Mouse (Mus musculus): ENCODE results near the gene Tnfsf15. TPM values are rescaled to one million over a fixed set of nuclear protein-coding genes. Genes with fewer than 3 reads are reported as not detected.

Gene Tnfsf15
- total and polyA plus RNA-seq, 2 experiments from 2014 or later = 0.04 to 0.26 TPM

- no peak overlapping the region for H3K4me3 ChIP-seq (ENCODE audit: low read length)
- H3K4me2 ChIP-seq (ENCODE audit: low read depth, low read length) = no peak overlapping the region
- H3K4me1 ChIP-seq (ENCODE audit: insufficient read depth, low read length) = no peaks in the 10 kb centered on the region
- H3K27me3 ChIP-seq (ENCODE audit: insufficient read depth, low read length) = no peaks in the 10 kb centered on the region
- no peaks in the 10 kb centered on the region for H3K36me3 ChIP-seq (ENCODE audit: insufficient read depth, low read length)
- H3K9me3 ChIP-seq (ENCODE audit: low read length) = no peaks in the 10 kb centered on the region
- TF ChIP-seq CTCF (IDR thresholded peaks at IDR 0.05; ENCODE audit: low read depth) = no peak
- DNase-seq (ENCODE audit: low spot score) (no peak), ATAC-seq (no peak)
- no peak overlapping the region for H3K27ac ChIP-seq
- WGBS = 46% methylated on average over 1 of the region's 1 CpGs
- H3K9ac ChIP-seq (replicated peaks; ENCODE audit: low read length) = no peak overlapping the region
Measured at GRCm38 (mm10) chr4:63743660-63744059, 1.3 kb downstream of the Tnfsf15 start.

GRCm38 (mm10) chr4:63742763-63743371 is 2.0 kb downstream of the Tnfsf15 start:
- no peaks in the 10 kb centered on the region for H3K4me1 ChIP-seq (ENCODE audit: insufficient read depth, low read length)
- H3K27me3 ChIP-seq (ENCODE audit: insufficient read depth, low read length) = no peaks in the 10 kb centered on the region
- 87% methylated on average over 5 of the region's 5 CpGs for WGBS
- H3K36me3 ChIP-seq (ENCODE audit: insufficient read depth, low read length) = no peaks in the 10 kb centered on the region
- ATAC-seq (no peak), DNase-seq (ENCODE audit: low spot score) (no peak)
- no peaks in the 10 kb centered on the region for H3K9me3 ChIP-seq (ENCODE audit: low read length)
- H3K4me2 ChIP-seq (ENCODE audit: low read depth, low read length) = no peak overlapping the region
- no peak overlapping the region for H3K4me3 ChIP-seq (ENCODE audit: low read length)
- H3K27ac ChIP-seq = no peak overlapping the region
- no peak for TF ChIP-seq CTCF (IDR thresholded peaks at IDR 0.05; ENCODE audit: low read depth)
- H3K9ac ChIP-seq (replicated peaks; ENCODE audit: low read length) = no peak overlapping the region

- H3K4me2 ChIP-seq (ENCODE audit: low read depth, low read length) = no peak overlapping the region
- TF ChIP-seq CTCF (IDR thresholded peaks at IDR 0.05; ENCODE audit: low read depth) = no peak
- H3K9ac ChIP-seq (replicated peaks; ENCODE audit: low read length) = no peak overlapping the region
- no peaks in the 10 kb centered on the region for H3K27me3 ChIP-seq (ENCODE audit: insufficient read depth, low read length)
- no peaks in the 10 kb centered on the region for H3K4me1 ChIP-seq (ENCODE audit: insufficient read depth, low read length)
- H3K27ac ChIP-seq = no peak overlapping the region
- H3K9me3 ChIP-seq (ENCODE audit: low read length) = no peaks in the 10 kb centered on the region
- ATAC-seq (no peak), DNase-seq (ENCODE audit: low spot score) (peak; percentile 11)
- H3K36me3 ChIP-seq (ENCODE audit: insufficient read depth, low read length) = no peaks in the 10 kb centered on the region
- H3K4me3 ChIP-seq (ENCODE audit: low read length) = no peak overlapping the region
- 60% methylated on average over 7 of the region's 7 CpGs for WGBS
Measured at GRCm38 (mm10) chr4:63742101-63742500, 2.8 kb downstream of the Tnfsf15 start.

- H3K9ac ChIP-seq (replicated peaks; ENCODE audit: low read length) = no peak overlapping the region
- ATAC-seq (no peak), DNase-seq (ENCODE audit: low spot score) (no peak)
- no peak overlapping the region for H3K4me3 ChIP-seq (ENCODE audit: low read length)
- no peaks in the 10 kb centered on the region for H3K36me3 ChIP-seq (ENCODE audit: insufficient read depth, low read length)
- no peak overlapping the region for H3K27ac ChIP-seq
- no peaks in the 10 kb centered on the region for H3K27me3 ChIP-seq (ENCODE audit: insufficient read depth, low read length)
- H3K4me2 ChIP-seq (ENCODE audit: low read depth, low read length) = no peak overlapping the region
- WGBS = 89% methylated on average over 4 of the region's 4 CpGs
- no peaks in the 10 kb centered on the region for H3K4me1 ChIP-seq (ENCODE audit: insufficient read depth, low read length)
- TF ChIP-seq CTCF (IDR thresholded peaks at IDR 0.05; ENCODE audit: low read depth) = no peak
- no peaks in the 10 kb centered on the region for H3K9me3 ChIP-seq (ENCODE audit: low read length)
Measured at GRCm38 (mm10) chr4:63740761-63741160, 4.2 kb downstream of the Tnfsf15 start.

- ATAC-seq (no peak), DNase-seq (ENCODE audit: low spot score) (no peak)
- no peak overlapping the region for H3K27ac ChIP-seq
- H3K4me3 ChIP-seq (ENCODE audit: low read length) = no peak overlapping the region
- no peaks in the 10 kb centered on the region for H3K4me1 ChIP-seq (ENCODE audit: insufficient read depth, low read length)
- H3K4me2 ChIP-seq (ENCODE audit: low read depth, low read length) = no peak overlapping the region
- no peaks in the 10 kb centered on the region for H3K36me3 ChIP-seq (ENCODE audit: insufficient read depth, low read length)
- 86% methylated on average over 3 of the region's 3 CpGs for WGBS
- H3K9ac ChIP-seq (replicated peaks; ENCODE audit: low read length) = no peak overlapping the region
- no peak for TF ChIP-seq CTCF (IDR thresholded peaks at IDR 0.05; ENCODE audit: low read depth)
- no peaks in the 10 kb centered on the region for H3K9me3 ChIP-seq (ENCODE audit: low read length)
- no peaks in the 10 kb centered on the region for H3K27me3 ChIP-seq (ENCODE audit: insufficient read depth, low read length)
Measured at GRCm38 (mm10) chr4:63740001-63740400, 4.9 kb downstream of the Tnfsf15 start.

GRCm38 (mm10) chr4:63739524-63739923 is 5.4 kb downstream of the Tnfsf15 start:
- no peak overlapping the region for H3K27ac ChIP-seq
- H3K9me3 ChIP-seq (ENCODE audit: low read length) = no peaks in the 10 kb centered on the region
- no peaks in the 10 kb centered on the region for H3K4me1 ChIP-seq (ENCODE audit: insufficient read depth, low read length)
- peak; percentile 78 for ATAC-seq
- peak; percentile 59 for DNase-seq (ENCODE audit: low spot score)
- 30% methylated on average over 7 of the region's 7 CpGs for WGBS
- H3K4me2 ChIP-seq (ENCODE audit: low read depth, low read length) = no peak overlapping the region
- H3K27me3 ChIP-seq (ENCODE audit: insufficient read depth, low read length) = no peaks in the 10 kb centered on the region
- H3K9ac ChIP-seq (replicated peaks; ENCODE audit: low read length) = no peak overlapping the region
- no peaks in the 10 kb centered on the region for H3K36me3 ChIP-seq (ENCODE audit: insufficient read depth, low read length)
- no peak overlapping the region for H3K4me3 ChIP-seq (ENCODE audit: low read length)
- TF ChIP-seq CTCF (IDR thresholded peaks at IDR 0.05; ENCODE audit: low read depth) = no peak

- WGBS = 69% methylated on average over 9 of the region's 9 CpGs
- H3K4me2 ChIP-seq (ENCODE audit: low read depth, low read length) = no peak overlapping the region
- no peak overlapping the region for H3K9ac ChIP-seq (replicated peaks; ENCODE audit: low read length)
- H3K4me1 ChIP-seq (ENCODE audit: insufficient read depth, low read length) = no peaks in the 10 kb centered on the region
- H3K4me3 ChIP-seq (ENCODE audit: low read length) = no peak overlapping the region
- H3K27ac ChIP-seq = no peak overlapping the region
- ATAC-seq (no peak), DNase-seq (ENCODE audit: low spot score) (peak; percentile 19)
- no peaks in the 10 kb centered on the region for H3K9me3 ChIP-seq (ENCODE audit: low read length)
- H3K27me3 ChIP-seq (ENCODE audit: insufficient read depth, low read length) = no peaks in the 10 kb centered on the region
- no peaks in the 10 kb centered on the region for H3K36me3 ChIP-seq (ENCODE audit: insufficient read depth, low read length)
- TF ChIP-seq CTCF (IDR thresholded peaks at IDR 0.05; ENCODE audit: low read depth) = no peak
Measured at GRCm38 (mm10) chr4:63738364-63738997, 6.4 kb downstream of the Tnfsf15 start.

Measured in hindbrain, postnatal 0 days (tissue).